Comparison of ENCODE assay signal across 10 mouse cellular contexts in the genomic region with DNA sequence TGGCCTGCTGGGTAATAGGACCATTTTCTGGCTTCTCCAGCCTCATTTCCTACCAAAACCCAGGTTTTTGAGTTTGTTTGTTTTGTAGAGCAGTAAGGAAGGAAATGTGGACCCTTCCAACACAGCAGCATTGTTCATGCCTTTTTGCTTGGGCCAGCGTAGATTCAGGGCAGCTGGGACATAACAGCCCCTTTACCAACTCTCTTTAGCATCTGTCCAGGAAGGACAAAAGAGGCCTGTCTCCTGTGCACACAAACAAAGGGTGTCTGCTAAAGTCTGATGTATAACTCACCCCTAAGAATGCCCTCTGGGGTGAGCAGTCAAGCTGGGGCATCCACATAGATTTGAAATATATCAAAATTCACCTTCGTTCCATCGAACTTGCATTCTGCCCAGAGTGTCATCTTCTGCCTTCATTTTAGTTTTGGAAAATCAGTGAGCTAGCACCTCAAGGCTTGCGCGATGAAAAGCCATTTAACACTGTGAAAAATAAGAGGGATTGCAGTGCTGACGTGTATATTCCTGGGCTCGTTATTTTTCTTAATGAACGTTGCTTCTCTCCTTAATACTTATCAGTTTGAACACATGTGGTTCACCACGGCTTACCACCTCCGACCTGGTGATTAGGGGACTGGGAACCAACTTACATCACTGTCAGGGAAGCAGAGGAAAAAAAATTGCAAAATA.
DNase-seq lines count a peak whose midpoint lies in the region; ATAC-seq and TF ChIP-seq lines count a peak whose summit lies in the region.
"Had no signal": no experiment of that assay in that cellular context is flagged by ENCODE, and none has a peak within 500 bp of the region (broad histone marks: within the 10 kb centered on the region; RNA-seq: fewer than 3 reads in every experiment).

No protein-coding gene starts in this region.

- no peak overlapping the region for H3K9ac ChIP-seq in heart, adult 2 months (ENCODE audit: low read depth, low read length)
- no peak overlapping the region for H3K9ac ChIP-seq in midbrain, embryonic 15.5 days

- no peak overlapping the region for H3K4me3 ChIP-seq in heart, adult 2 months
- H3K4me3 ChIP-seq in hindbrain, embryonic 10.5 days = 0 out of 2 replicates have a peak overlapping the region, but pooled peaks have one; percentile 23
- H3K4me3 ChIP-seq in midbrain, embryonic 15.5 days = peak overlapping the region; percentile 13; the same call in 1 of the 2 replicates

- TF ChIP-seq EP300 in heart, adult 2 months (IDR thresholded peaks at IDR 0.05; ENCODE audit: insufficient read depth, low read depth, low read length) = no peak

- intact Hi-C loops in heart, adult 2 months (cut with DNase I) = no loop called here
- intact Hi-C loops in heart, postnatal 25 days (cut with DNase I) = no loop called here

- no peak for TF ChIP-seq POLR2A in heart, adult 2 months (IDR thresholded peaks at IDR 0.05; ENCODE audit: insufficient read depth, low read depth, low read length)

- ATAC-seq in midbrain, embryonic 15.5 days (replicated peaks) = peak; percentile 44
- ATAC-seq: Patski had no signal

- H3K27me3 ChIP-seq in heart, adult 2 months (ENCODE audit: control insufficient read depth, insufficient read depth, low read length) = no peaks in the 10 kb centered on the region
- H3K27me3 ChIP-seq in hindbrain, embryonic 10.5 days (ENCODE audit: insufficient read depth, poor library complexity, severe bottlenecking) = no peaks in the 10 kb centered on the region
- H3K27me3 ChIP-seq in midbrain, embryonic 15.5 days (replicated peaks) = no peaks in the 10 kb centered on the region

- H3K27ac ChIP-seq in heart, adult 2 months = peak overlapping the region; percentile 61
- H3K27ac ChIP-seq in hindbrain, embryonic 10.5 days = peak overlapping the region; percentile 78
- peak overlapping the region; percentile 49 for H3K27ac ChIP-seq in midbrain, embryonic 15.5 days

- DNase-seq in heart, adult 2 months = peak; percentile 8 to 21
- no peak for DNase-seq in heart, postnatal 25 days (ENCODE audit: low spot score)
- DNase-seq in embryo, embryonic 9.5 days (ENCODE audit: extremely low spot score) = peak; percentile 17
- DNase-seq in hindbrain, embryonic 10.5 days (ENCODE audit: low spot score) = peak; percentile 31
- no peak for DNase-seq in natural killer cell, adult 2 months (ENCODE audit: low spot score in 2 of 2)
- no peak for DNase-seq in lung, postnatal 4 days
- DNase-seq in ovary, postnatal 10 days (ENCODE audit: low spot score) = no peak
- DNase-seq: B cell, adult 2 months had no signal

- peaks cover 10% of the 10 kb centered on the region for H3K4me1 ChIP-seq in heart, adult 2 months (ENCODE audit: control insufficient read depth, insufficient read depth, low read length)
- peaks cover 38% of the 10 kb centered on the region for H3K4me1 ChIP-seq in hindbrain, embryonic 10.5 days (replicated peaks)
- peaks cover 20% of the 10 kb centered on the region for H3K4me1 ChIP-seq in midbrain, embryonic 15.5 days

- no peaks in the 10 kb centered on the region for H3K79me2 ChIP-seq in heart, adult 2 months (replicated peaks; ENCODE audit: control insufficient read depth, insufficient read depth, low read length)

- H3K4me2 ChIP-seq in midbrain, embryonic 15.5 days = peak overlapping the region; percentile 37

- peaks cover 2% of the 10 kb centered on the region; the same call in 1 of the 2 replicates for H3K36me3 ChIP-seq in heart, adult 2 months (ENCODE audit: control insufficient read depth, insufficient read depth, low read length)
- no peaks in the 10 kb centered on the region for H3K36me3 ChIP-seq in hindbrain, embryonic 10.5 days
- no peaks in the 10 kb centered on the region for H3K36me3 ChIP-seq in midbrain, embryonic 15.5 days (replicated peaks)

- TF ChIP-seq CTCF in heart, adult 2 months (IDR thresholded peaks at IDR 0.05) = no peak

- WGBS in heart, adult 2 months = 45% methylated on average over 10 of the region's 10 CpGs
- 54% methylated on average over 10 of the region's 10 CpGs for WGBS in hindbrain, embryonic 10.5 days
- 36% methylated on average over 10 of the region's 10 CpGs for WGBS in midbrain, embryonic 15.5 days

- 0 out of 2 replicates have a peak, but pooled peaks cover 4% of the 10 kb centered on the region for H3K9me3 ChIP-seq in hindbrain, embryonic 10.5 days
- no peaks in the 10 kb centered on the region for H3K9me3 ChIP-seq in midbrain, embryonic 15.5 days

Comparison
In these comparisons a context has a peak if more than half of its experiments do, and no peak if none do; other contexts are left out.
1. DNase-seq: peak in heart, adult 2 months (2 of 2), embryo, embryonic 9.5 days (single experiment) and hindbrain, embryonic 10.5 days (single experiment); none in heart, postnatal 25 days (single experiment), natural killer cell, adult 2 months (0 of 2), lung, postnatal 4 days (0 of 2) and ovary, postnatal 10 days (single experiment).
2. Peak in every context shown above with its lines, with median percentiles within 50 percentile points of each other: H3K27ac ChIP-seq.